ENCODE assay signal across 17 mouse cellular contexts in the genomic region with DNA sequence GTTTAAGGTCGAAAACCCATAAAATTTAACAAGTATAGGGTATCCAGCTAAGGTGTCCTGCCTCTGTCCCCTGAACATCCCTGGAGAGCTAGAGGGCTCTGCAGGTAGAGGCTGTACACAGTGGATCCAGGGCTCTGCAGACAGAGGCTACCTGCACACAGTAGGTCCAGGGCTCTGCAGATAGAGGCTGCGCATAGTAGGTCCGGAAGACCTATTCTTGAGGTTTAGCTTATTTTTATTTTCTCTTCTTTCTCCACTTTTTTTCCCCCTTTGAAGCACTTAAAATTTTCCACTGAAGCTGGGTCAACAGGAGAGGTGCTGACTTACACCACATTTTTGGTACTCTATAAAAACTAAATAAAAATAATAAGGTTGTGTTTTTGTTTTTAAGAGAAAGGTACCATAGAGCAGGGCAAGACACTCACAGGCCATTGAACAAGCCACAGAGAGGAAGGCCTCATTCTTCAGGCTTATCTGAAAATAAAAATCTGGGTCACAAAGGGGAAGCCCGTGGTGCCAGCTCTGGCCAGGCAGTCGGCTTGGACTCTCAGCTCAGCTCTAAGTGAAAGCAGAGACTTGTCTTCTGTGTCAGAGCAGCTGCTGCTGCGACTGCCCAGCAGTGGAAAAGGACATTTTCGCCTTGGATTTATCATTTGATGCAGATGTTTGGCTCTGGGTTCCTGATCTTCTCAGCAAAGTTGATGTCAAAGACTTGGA. TPM values are rescaled to one million over a fixed set of nuclear protein-coding genes. Genes with fewer than 3 reads are reported as not detected.
DNase-seq lines count a peak whose midpoint lies in the region; ATAC-seq and TF ChIP-seq lines count a peak whose summit lies in the region.
"Had no signal": no experiment of that assay in that cellular context is flagged by ENCODE, and none has a peak within 500 bp of the region (broad histone marks: within the 10 kb centered on the region; RNA-seq: fewer than 3 reads in every experiment).

No protein-coding gene starts in this region.

- no peak for TF ChIP-seq RAD21 in CH12.LX (IDR thresholded peaks at IDR 0.05; ENCODE audit: low read depth, low read length)

- H3K9ac ChIP-seq in CH12.LX (ENCODE audit: insufficient read depth, low read depth) = no peak overlapping the region
- no peak overlapping the region for H3K9ac ChIP-seq in heart, embryonic 13.5 days
- no peak overlapping the region for H3K9ac ChIP-seq in midbrain, embryonic 14.5 days (replicated peaks; ENCODE audit: low read length)
- H3K9ac ChIP-seq in midbrain, embryonic 16.5 days (ENCODE audit: low read depth, low read length) = no peak overlapping the region

- H3K4me2 ChIP-seq in CH12.LX (ENCODE audit: insufficient read depth, low read depth, poor library complexity, severe bottlenecking) = no peak overlapping the region
- H3K4me2 ChIP-seq in heart, embryonic 13.5 days = peak overlapping the region; percentile 38; the same call in 1 of the 2 replicates
- H3K4me2 ChIP-seq in midbrain, embryonic 14.5 days (ENCODE audit: low read length) = no peak overlapping the region
- H3K4me2 ChIP-seq in midbrain, embryonic 16.5 days (ENCODE audit: low read length) = no peak overlapping the region
- H3K4me2 ChIP-seq: liver, embryonic 11.5 days had no signal

- H3K27ac ChIP-seq in CH12.LX (ENCODE audit: insufficient read depth, low read depth) = no peak overlapping the region
- H3K27ac ChIP-seq in heart, embryonic 13.5 days (replicated peaks) = peak overlapping the region; percentile 84
- H3K27ac ChIP-seq in midbrain, embryonic 14.5 days (replicated peaks; ENCODE audit: low read depth, low read length) = no peak overlapping the region
- H3K27ac ChIP-seq in midbrain, embryonic 16.5 days (ENCODE audit: low read length) = no peak overlapping the region

- no peak for TF ChIP-seq POLR2A in CH12.LX (IDR thresholded peaks at IDR 0.05; ENCODE audit: low read depth, low read length)

- peaks cover 13 to 22% of the 10 kb centered on the region in 2 experiments for H3K4me1 ChIP-seq in CH12.LX (ENCODE audit: control insufficient read depth in 1 of 2, insufficient read depth in 2 of 2)
- peaks cover 40% of the 10 kb centered on the region for H3K4me1 ChIP-seq in heart, embryonic 13.5 days
- no peaks in the 10 kb centered on the region for H3K4me1 ChIP-seq in midbrain, embryonic 14.5 days (ENCODE audit: control insufficient read depth, insufficient read depth, low read length)
- no peaks in the 10 kb centered on the region for H3K4me1 ChIP-seq in midbrain, embryonic 16.5 days (ENCODE audit: control insufficient read depth, insufficient read depth, low read length)

- H3K36me3 ChIP-seq in CH12.LX (replicated peaks in 1 of 2; ENCODE audit: control insufficient read depth in 1 of 2, insufficient read depth in 1 of 2, low read length in 1 of 2) = no peaks in the 10 kb centered on the region
- H3K36me3 ChIP-seq in heart, embryonic 13.5 days = no peaks in the 10 kb centered on the region
- H3K36me3 ChIP-seq in midbrain, embryonic 14.5 days (ENCODE audit: control insufficient read depth, insufficient read depth, low read length) = no peaks in the 10 kb centered on the region
- no peaks in the 10 kb centered on the region for H3K36me3 ChIP-seq in midbrain, embryonic 16.5 days (ENCODE audit: control insufficient read depth, insufficient read depth, low read length)

- no peaks in the 10 kb centered on the region for H3K27me3 ChIP-seq in CH12.LX (replicated peaks)
- H3K27me3 ChIP-seq in heart, embryonic 13.5 days (replicated peaks) = no peaks in the 10 kb centered on the region
- H3K27me3 ChIP-seq in midbrain, embryonic 14.5 days (ENCODE audit: control insufficient read depth, insufficient read depth, low read length) = no peaks in the 10 kb centered on the region
- H3K27me3 ChIP-seq in midbrain, embryonic 16.5 days (ENCODE audit: control insufficient read depth, insufficient read depth, low read depth, low read length) = no peaks in the 10 kb centered on the region
- H3K27me3 ChIP-seq: Patski had no signal

- TF ChIP-seq CTCF in CH12.LX (conservative IDR thresholded peaks at IDR 0.05 in 1 of 2, IDR thresholded peaks at IDR 0.05 in 1 of 2; ENCODE audit: low read depth in 2 of 2, low read length in 2 of 2) = no peak

- peaks cover 2% of the 10 kb centered on the region for H3K9me3 ChIP-seq in CH12.LX (replicated peaks; ENCODE audit: low read length)
- no peaks in the 10 kb centered on the region for H3K9me3 ChIP-seq in heart, embryonic 13.5 days
- no peaks in the 10 kb centered on the region for H3K9me3 ChIP-seq in midbrain, embryonic 14.5 days (ENCODE audit: control insufficient read depth, low read length)
- no peaks in the 10 kb centered on the region for H3K9me3 ChIP-seq in midbrain, embryonic 16.5 days (replicated peaks; ENCODE audit: control insufficient read depth, low read length, poor library complexity, severe bottlenecking)

- H3K4me3 ChIP-seq in CH12.LX (replicated peaks in 1 of 3; ENCODE audit: low read depth in 2 of 3, low read length in 2 of 3, poor library complexity in 1 of 3) = no peak overlapping the region
- H3K4me3 ChIP-seq in heart, embryonic 13.5 days = no peak overlapping the region
- H3K4me3 ChIP-seq in midbrain, embryonic 14.5 days (replicated peaks; ENCODE audit: low read depth, low read length) = no peak overlapping the region
- no peak overlapping the region for H3K4me3 ChIP-seq in midbrain, embryonic 16.5 days (ENCODE audit: low read depth, low read length)
- H3K4me3 ChIP-seq: myocyte had no signal

- no peak for ATAC-seq in heart, embryonic 13.5 days (ENCODE audit: extremely low read depth, insufficient number of reproducible peaks, low FRiP score, low TSS enrichment)
- ATAC-seq in midbrain, embryonic 14.5 days (ENCODE audit: low FRiP score, low TSS enrichment) = no peak
- ATAC-seq in midbrain, embryonic 16.5 days = no peak
- ATAC-seq: hindbrain, embryonic 16.5 days; Patski had no signal

- no peak for TF ChIP-seq EP300 in CH12.LX (IDR thresholded peaks at IDR 0.05; ENCODE audit: low read length)

- H3K79me2 ChIP-seq in CH12.LX (replicated peaks; ENCODE audit: control insufficient read depth, extremely low read depth, insufficient read depth, poor library complexity, severe bottlenecking) = no peaks in the 10 kb centered on the region

- whole genome bisulfite sequencing in heart, embryonic 13.5 days = 58% methylated on average over 7 of the region's 7 CpGs
- 82% methylated on average over 7 of the region's 7 CpGs for WGBS in midbrain, embryonic 14.5 days
- WGBS in midbrain, embryonic 16.5 days = 83% methylated on average over 7 of the region's 7 CpGs

- in situ Hi-C loops in CH12.LX (cut with MboI; ENCODE audit: low pct_ligation_motif_present, low pct_unique_long_range_greater_than_20kb, low sequenced_read_pairs) = no loop called here

- peak; percentile 85 for DNase-seq in heart, adult 11 months
- no peak for DNase-seq in heart, adult 8-10 months (ENCODE audit: low spot score)
- DNase-seq in 416B (ENCODE audit: low read depth) (peak; percentile 56), CH12.LX (ENCODE audit: extremely low read depth) (no peak)
- no peak for DNase-seq in midbrain, embryonic 14.5 days
- DNase-seq: adrenal gland, postnatal 36 days; kidney, adult 11 months; kidney, postnatal 25 days; lung, postnatal 10 days; right cerebral cortex, adult 18-20 months; spleen, adult 18-20 months had no signal

- dilution Hi-C loops in CH12.LX (cut with MboI; ENCODE audit: extremely low pct_ligation_motif_present, extremely low pct_unique_long_range_greater_than_20kb, low sequenced_read_pairs) = no loop called here

TF ChIP-seq in CH12.LX, 34 proteins besides CTCF, POLR2A, EP300 and RAD21:
- TF ChIP-seq ZKSCAN1 (IDR thresholded peaks at IDR 0.05; ENCODE audit: borderline replicate concordance, low read depth, low read length) = peak; percentile 100
- TF ChIP-seq CHD2 (IDR thresholded peaks at IDR 0.05; ENCODE audit: low read length) = no peak
- TF ChIP-seq MAX (IDR thresholded peaks at IDR 0.05; ENCODE audit: low read length) = no peak
- TF ChIP-seq ZMIZ1 (IDR thresholded peaks at IDR 0.05; ENCODE audit: low read depth, low read length) = no peak
- no peak for TF ChIP-seq MEF2A (IDR thresholded peaks at IDR 0.05; ENCODE audit: borderline replicate concordance, low read depth, low read length)

RNA-seq across cellular contexts. Expression of gene Kcnj15, which starts 18.0 kb away (rescaled TPM):
- total RNA-seq in heart, adult 8-10 months (2022) = under 1 TPM; 0.63 to 0.97 (median 0.79) TPM
- total RNA-seq in CH12.LX (2012; rRNA removed) (0.46 and 1.1 TPM in 2 replicates), CH12.LX (2014; rRNA removed) (0.19 and 0.51 TPM in 2 replicates)
- polyA plus RNA-seq in CH12.LX (2012; ENCODE audit: insufficient read length, low read depth) = 0.11 and 0.37 TPM in 2 replicates
- 0.80 and 2.0 TPM in 2 replicates for polyA plus RNA-seq in heart, embryonic 13.5 days (2015; fragmentation: Nextera tagmentation; extraction: Ambion mirVana)
- polyA plus RNA-seq in midbrain, embryonic 14.5 days (2014; fragmentation: Nextera tagmentation; extraction: Ambion mirVana) = 0.09 TPM in 1 of 2 replicates, not detected in the other
- 0.05 and 0.07 TPM in 2 replicates for polyA plus RNA-seq in midbrain, embryonic 16.5 days (2015; fragmentation: Nextera tagmentation; extraction: Ambion mirVana)

Comparison
In these comparisons a context has a peak if more than half of its experiments do, and no peak if none do; other contexts are left out.
1. DNase-seq: peak in heart, adult 11 months (single experiment) and 416B (single experiment); none in heart, adult 8-10 months (single experiment), CH12.LX (single experiment) and midbrain, embryonic 14.5 days (single experiment).